Mouse (Mus musculus): ENCODE measurements around the gene Dclk1.

Gene Dclk1

GRCm38 (mm10) chr3:55260139-55260538, 18.0 kb downstream of the Dclk1 start:
- DNase-seq (ENCODE audit: low read depth), result no peak

- no peak for DNase-seq (ENCODE audit: low read depth)
Measured at GRCm38 (mm10) chr3:55266091-55266490, 23.9 kb downstream of the Dclk1 start.

- DNase-seq (ENCODE audit: low read depth), result no peak
Measured at GRCm38 (mm10) chr3:55269802-55270201, 27.6 kb downstream of the Dclk1 start.

GRCm38 (mm10) chr3:55270345-55270744, 28.2 kb downstream of the Dclk1 start:
- no peak for DNase-seq (ENCODE audit: low read depth)

- DNase-seq (ENCODE audit: low read depth), result no peak
Measured at GRCm38 (mm10) chr3:55270920-55271319, 28.8 kb downstream of the Dclk1 start.

- no peak for DNase-seq (ENCODE audit: low read depth)
Measured at GRCm38 (mm10) chr3:55272536-55272935, 30.4 kb downstream of the Dclk1 start.

- no peak for DNase-seq (ENCODE audit: low read depth)
Measured at GRCm38 (mm10) chr3:55276446-55276845, 34.3 kb downstream of the Dclk1 start.

GRCm38 (mm10) chr3:55276851-55277250, 34.7 kb downstream of the Dclk1 start:
- DNase-seq (ENCODE audit: low read depth), result no peak

GRCm38 (mm10) chr3:55277829-55278228, 35.7 kb downstream of the Dclk1 start:
- no peak for DNase-seq (ENCODE audit: low read depth)

GRCm38 (mm10) chr3:55279923-55280322, 37.8 kb downstream of the Dclk1 start:
- no peak for DNase-seq (ENCODE audit: low read depth)

GRCm38 (mm10) chr3:55280471-55280870, 38.3 kb downstream of the Dclk1 start:
- no peak for DNase-seq (ENCODE audit: low read depth)

- DNase-seq (ENCODE audit: low read depth), result no peak
Measured at GRCm38 (mm10) chr3:55284215-55284614, 42.1 kb downstream of the Dclk1 start.

GRCm38 (mm10) chr3:55288726-55289125, 46.6 kb downstream of the Dclk1 start:
- DNase-seq (ENCODE audit: low read depth), result no peak

- DNase-seq (ENCODE audit: low read depth), result no peak
Measured at GRCm38 (mm10) chr3:55291964-55292363, 49.8 kb downstream of the Dclk1 start.

- DNase-seq (ENCODE audit: low read depth), result no peak
Measured at GRCm38 (mm10) chr3:55292783-55293430, 50.7 kb downstream of the Dclk1 start.

- DNase-seq (ENCODE audit: low read depth), result no peak
Measured at GRCm38 (mm10) chr3:55305653-55306052, 63.5 kb downstream of the Dclk1 start.

GRCm38 (mm10) chr3:55307553-55308177, 65.5 kb downstream of the Dclk1 start:
- peak; percentile 76 for DNase-seq (ENCODE audit: low read depth)

GRCm38 (mm10) chr3:55309961-55310360, 67.8 kb downstream of the Dclk1 start:
- peak; percentile 39 for DNase-seq (ENCODE audit: low read depth)

- no peak for DNase-seq (ENCODE audit: low read depth)
Measured at GRCm38 (mm10) chr3:55315827-55316226, 73.7 kb downstream of the Dclk1 start.

- no peak for DNase-seq (ENCODE audit: low read depth)
Measured at GRCm38 (mm10) chr3:55318021-55318420, 75.9 kb downstream of the Dclk1 start.

GRCm38 (mm10) chr3:55320572-55320971, 78.4 kb downstream of the Dclk1 start:
- DNase-seq (ENCODE audit: low read depth), result peak; percentile 31

GRCm38 (mm10) chr3:55324029-55324428, 81.9 kb downstream of the Dclk1 start:
- DNase-seq (ENCODE audit: low read depth), result no peak

- no peak for DNase-seq (ENCODE audit: low read depth)
Measured at GRCm38 (mm10) chr3:55330496-55330895, 88.3 kb downstream of the Dclk1 start.

- DNase-seq (ENCODE audit: low read depth), result no peak
Measured at GRCm38 (mm10) chr3:55331694-55332093, 89.5 kb downstream of the Dclk1 start.
